Mouse (Mus musculus) cerebellum, adult 18-20 months (tissue): ENCODE results near the gene Terb2.
"Not testable (repeated sequence)": the region's sequence is repeated elsewhere in the genome, so short reads cannot be mapped to it uniquely, and the experiment has no call there.

Experiments used
- DNase-seq, 2 experiments: peaks; one replicate each; pipeline ENCODE4 v3.0.0; 2021

Gene Terb2

GRCm38 (mm10) chr2:122162529-122162928 is 23.5 kb upstream of the Terb2 start:
- DNase-seq: no peak

- DNase-seq: no peak
These were observed 22.5 kb upstream of the Terb2 start for GRCm38 (mm10) chr2:122163430-122164195.

GRCm38 (mm10) chr2:122164293-122164692 is 21.8 kb upstream of the Terb2 start:
- DNase-seq: no peak

- no peak for DNase-seq
These were observed 14.8 kb upstream of the Terb2 start for GRCm38 (mm10) chr2:122171292-122171691.

- DNase-seq: no peak
These were observed 13.9 kb upstream of the Terb2 start for GRCm38 (mm10) chr2:122172188-122172587.

- no peak for DNase-seq
These were observed 5.8 kb upstream of the Terb2 start for GRCm38 (mm10) chr2:122180051-122180822.

GRCm38 (mm10) chr2:122185086-122185485 is 986 bp upstream of the Terb2 start:
- no peak for DNase-seq

- DNase-seq: no peak
These were observed 679 bp downstream of the Terb2 start for GRCm38 (mm10) chr2:122186751-122187150.

GRCm38 (mm10) chr2:122191849-122192248 is 5.8 kb downstream of the Terb2 start:
- DNase-seq: no peak

- peak in 1 of 2 experiments; percentile 4 for DNase-seq
These were observed 8.4 kb downstream of the Terb2 start for GRCm38 (mm10) chr2:122194509-122194929.

GRCm38 (mm10) chr2:122201501-122201900 is 15.4 kb downstream of the Terb2 start:
- no peak for DNase-seq

GRCm38 (mm10) chr2:122206440-122207107 is 20.5 kb downstream of the Terb2 start:
- no peak for DNase-seq

GRCm38 (mm10) chr2:122210534-122211228 is 24.6 kb downstream of the Terb2 start:
- DNase-seq: no peak

GRCm38 (mm10) chr2:122217075-122217474 is 31.0 kb downstream of the Terb2 start:
- DNase-seq: not testable (repeated sequence)

GRCm38 (mm10) chr2:122218234-122218633 is 32.2 kb downstream of the Terb2 start:
- DNase-seq: no peak

GRCm38 (mm10) chr2:122221378-122221777 is 35.3 kb downstream of the Terb2 start:
- no peak for DNase-seq

GRCm38 (mm10) chr2:122221798-122222197 is 35.7 kb downstream of the Terb2 start:
- no peak for DNase-seq

GRCm38 (mm10) chr2:122222272-122222671 is 36.2 kb downstream of the Terb2 start:
- DNase-seq: no peak

GRCm38 (mm10) chr2:122223654-122224053 is 37.6 kb downstream of the Terb2 start:
- DNase-seq: no peak

GRCm38 (mm10) chr2:122230395-122230794 is 44.3 kb downstream of the Terb2 start:
- DNase-seq: no peak

- DNase-seq: no peak
These were observed 45.5 kb downstream of the Terb2 start for GRCm38 (mm10) chr2:122231616-122232015.

GRCm38 (mm10) chr2:122233341-122233740 is 47.3 kb downstream of the Terb2 start:
- no peak for DNase-seq
